Mouse (Mus musculus): Measurements from ENCODE around the gene A030005L19Rik.
"Not testable (repeated sequence)": the region's sequence is repeated elsewhere in the genome, so short reads cannot be mapped to it uniquely, and the experiment has no call there.

A030005L19Rik gene

GRCm38 (mm10) chr1:82913025-82913424 is at the start of gene A030005L19Rik:
TSS of gene A030005L19Rik (plus strand) at chr1:82913325.
- no peak for DNase-seq

- DNase-seq = no peak
Observed at GRCm38 (mm10) chr1:82870202-82870601, 42.9 kb upstream of the A030005L19Rik start.

- no peak for DNase-seq
Observed at GRCm38 (mm10) chr1:82879172-82879571, 34.0 kb upstream of the A030005L19Rik start.

- no peak for DNase-seq
Observed at GRCm38 (mm10) chr1:82880196-82880595, 32.9 kb upstream of the A030005L19Rik start.

- DNase-seq = no peak
Observed at GRCm38 (mm10) chr1:82893269-82893668, 19.9 kb upstream of the A030005L19Rik start.

GRCm38 (mm10) chr1:82900567-82900966 is 12.6 kb upstream of the A030005L19Rik start:
- DNase-seq = no peak

- DNase-seq = no peak
Observed at GRCm38 (mm10) chr1:82901201-82901600, 11.9 kb upstream of the A030005L19Rik start.

- DNase-seq = no peak
Observed at GRCm38 (mm10) chr1:82905886-82906285, 7.2 kb upstream of the A030005L19Rik start.

- DNase-seq = not testable (repeated sequence)
Observed at GRCm38 (mm10) chr1:82913434-82913833, 309 bp downstream of the A030005L19Rik start.

GRCm38 (mm10) chr1:82924650-82925049 is 11.5 kb downstream of the A030005L19Rik start, which contains the start of gene A030014E15Rik:
TSS of gene A030014E15Rik (plus strand) at chr1:82924917.
- DNase-seq = no peak

- DNase-seq = not testable (repeated sequence)
Observed at GRCm38 (mm10) chr1:82930558-82930957, 17.4 kb downstream of the A030005L19Rik start.

- DNase-seq = not testable (repeated sequence)
Observed at GRCm38 (mm10) chr1:82931326-82931725, 18.2 kb downstream of the A030005L19Rik start, which contains the start of gene Gm6217. TSS of gene Gm6217 (minus strand) at chr1:82931399.

- DNase-seq = no peak
Observed at GRCm38 (mm10) chr1:82938666-82939065, 25.5 kb downstream of the A030005L19Rik start.

- DNase-seq = not testable (repeated sequence)
Observed at GRCm38 (mm10) chr1:82942505-82942904, 29.4 kb downstream of the A030005L19Rik start.

GRCm38 (mm10) chr1:82943295-82943694 is 30.2 kb downstream of the A030005L19Rik start, which contains the start of gene A030003K21Rik:
TSS of gene A030003K21Rik (minus strand) at chr1:82943388.
- not testable (repeated sequence) for DNase-seq

GRCm38 (mm10) chr1:82946029-82946428 is 32.9 kb downstream of the A030005L19Rik start:
- DNase-seq = not testable (repeated sequence)

GRCm38 (mm10) chr1:82948601-82949000 is 35.5 kb downstream of the A030005L19Rik start:
- DNase-seq = no peak

- DNase-seq = not testable (repeated sequence)
Observed at GRCm38 (mm10) chr1:82955913-82956312, 42.8 kb downstream of the A030005L19Rik start, which contains the start of gene Gm7544. TSS of gene Gm7544 (minus strand) at chr1:82956013.

GRCm38 (mm10) chr1:82959870-82960385 is 46.8 kb downstream of the A030005L19Rik start, which contains the start of gene Gm47955:
TSS of gene Gm47955 (plus strand) at chr1:82960286.
- DNase-seq = no peak
